Mouse (Mus musculus): ENCODE data around the gene Dhx33.
A peak's percentile ranks its signal among the peaks of the same experiment; 100 is the strongest.

Dhx33 gene

GRCm38 (mm10) chr11:71004316-71004773, at the start of gene Dhx33:
TSS of gene Dhx33 (minus strand) at chr11:71004437.
- peak; percentile 99 for DNase-seq (ENCODE audit: extremely low spot score)

- DNase-seq (ENCODE audit: extremely low spot score), result peak; percentile 35
Observed at GRCm38 (mm10) chr11:71052554-71052953, 48.3 kb upstream of the Dhx33 start.

- no peak for DNase-seq (ENCODE audit: extremely low spot score)
Observed at GRCm38 (mm10) chr11:71039526-71040298, 35.5 kb upstream of the Dhx33 start.

- peak; percentile 87 for DNase-seq (ENCODE audit: extremely low spot score)
Observed at GRCm38 (mm10) chr11:71033163-71033761, 29.0 kb upstream of the Dhx33 start, which contains the start of gene 6330403K07Rik. TSS of gene 6330403K07Rik (minus strand) at chr11:71033513.

- peak; percentile 35 for DNase-seq (ENCODE audit: extremely low spot score)
Observed at GRCm38 (mm10) chr11:71032491-71033162, 28.4 kb upstream of the Dhx33 start.

- no peak for DNase-seq (ENCODE audit: extremely low spot score)
Observed at GRCm38 (mm10) chr11:71032070-71032469, 27.8 kb upstream of the Dhx33 start.

- DNase-seq (ENCODE audit: extremely low spot score), result no peak
Observed at GRCm38 (mm10) chr11:71029403-71030118, 25.3 kb upstream of the Dhx33 start.

GRCm38 (mm10) chr11:71028280-71028679, 24.0 kb upstream of the Dhx33 start:
- DNase-seq (ENCODE audit: extremely low spot score), result no peak

- peak; percentile 95 for DNase-seq (ENCODE audit: extremely low spot score)
Observed at GRCm38 (mm10) chr11:71019201-71020068, 15.2 kb upstream of the Dhx33 start, which contains the start of the genes Mis12 and Derl2. TSS of gene Mis12 (plus strand) at chr11:71019611. TSS of gene Derl2 (minus strand) at chr11:71019841.

GRCm38 (mm10) chr11:71018416-71019200, 14.4 kb upstream of the Dhx33 start:
- no peak for DNase-seq (ENCODE audit: extremely low spot score)

GRCm38 (mm10) chr11:71017051-71017450, 12.8 kb upstream of the Dhx33 start:
- DNase-seq (ENCODE audit: extremely low spot score), result no peak

- no peak for DNase-seq (ENCODE audit: extremely low spot score)
Observed at GRCm38 (mm10) chr11:71012743-71013142, 8.5 kb upstream of the Dhx33 start.

GRCm38 (mm10) chr11:71008321-71008720, 4.1 kb upstream of the Dhx33 start:
- DNase-seq (ENCODE audit: extremely low spot score), result no peak

GRCm38 (mm10) chr11:71007831-71008230, 3.6 kb upstream of the Dhx33 start:
- no peak for DNase-seq (ENCODE audit: extremely low spot score)

GRCm38 (mm10) chr11:71007026-71007425, 2.8 kb upstream of the Dhx33 start:
- DNase-seq (ENCODE audit: extremely low spot score), result no peak

GRCm38 (mm10) chr11:71005046-71005445, 809 bp upstream of the Dhx33 start:
- DNase-seq (ENCODE audit: extremely low spot score), result no peak

- DNase-seq (ENCODE audit: extremely low spot score), result no peak
Observed at GRCm38 (mm10) chr11:71003611-71004315, 474 bp downstream of the Dhx33 start.

GRCm38 (mm10) chr11:71001167-71001566, 3.1 kb downstream of the Dhx33 start:
- no peak for DNase-seq (ENCODE audit: extremely low spot score)

- DNase-seq (ENCODE audit: extremely low spot score), result peak; percentile 92
Observed at GRCm38 (mm10) chr11:70982557-70983228, 21.5 kb downstream of the Dhx33 start, which contains the start of gene C1qbp. TSS of gene C1qbp (minus strand) at chr11:70983026.

Data from embryo, embryonic 9.5 days (tissue).